Mouse (Mus musculus): ENCODE results near the gene Akap14. TPM values are rescaled to one million over a fixed set of nuclear protein-coding genes. Genes with fewer than 3 reads are reported as not detected.
A peak's percentile ranks its signal among the peaks of the same experiment; 100 is the strongest.

Gene Akap14
- total and polyA plus RNA-seq, 3 experiments = 0.17 TPM; not detected in 2

DNA sequence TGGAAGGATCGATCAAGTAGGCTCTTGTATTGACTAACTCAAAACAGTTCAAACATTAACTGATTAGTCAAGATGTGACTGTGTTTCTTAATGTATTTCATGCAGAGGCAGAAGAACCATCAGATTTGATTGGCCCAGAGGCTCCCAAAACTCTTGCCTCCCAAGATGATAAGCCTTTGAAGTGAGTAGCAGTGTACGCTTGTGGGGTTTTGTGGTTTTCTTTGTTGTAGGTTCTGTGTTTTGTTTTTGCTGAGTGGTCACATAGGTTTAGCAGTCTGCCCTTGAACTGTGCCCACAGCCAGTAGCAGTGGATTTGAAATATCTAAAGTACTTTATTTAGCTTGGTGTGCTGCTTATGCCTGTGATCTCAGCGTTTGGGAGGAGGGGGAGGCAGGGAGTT lies 26.9 kb downstream of the Akap14 start:
- Histone ChIP-seq H3K27ac (ENCODE audit: insufficient read depth, low read depth) (no peak overlapping the region), H3K36me3 (replicated peaks in 1 of 2; ENCODE audit: control insufficient read depth in 1 of 2, insufficient read depth in 1 of 2, low read length in 1 of 2) (peaks cover 37 to 53% of the 10 kb centered on the region in 2 experiments), H3K4me1 (ENCODE audit: control insufficient read depth in 1 of 2, insufficient read depth in 2 of 2) (no peaks in the 10 kb centered on the region), H3K9ac (ENCODE audit: insufficient read depth, low read depth) (no peak overlapping the region), H3K4me2 (ENCODE audit: insufficient read depth, low read depth, poor library complexity, severe bottlenecking) (no peak overlapping the region), H3K79me2 (replicated peaks; ENCODE audit: control insufficient read depth, extremely low read depth, insufficient read depth, poor library complexity, severe bottlenecking) (0 out of 2 replicates have a peak, but pooled peaks cover 2% of the 10 kb centered on the region), H3K4me3 (replicated peaks in 1 of 3; ENCODE audit: low read depth in 2 of 3, low read length in 2 of 3, poor library complexity in 1 of 3) (no peak overlapping the region), H3K9me3 (replicated peaks; ENCODE audit: low read length) (no peaks in the 10 kb centered on the region), H3K27me3 (replicated peaks) (no peaks in the 10 kb centered on the region)
- dilution Hi-C loops (cut with MboI; ENCODE audit: extremely low pct_ligation_motif_present, extremely low pct_unique_long_range_greater_than_20kb, low sequenced_read_pairs) (no loop called here), in situ Hi-C loops (cut with MboI; ENCODE audit: low pct_ligation_motif_present, low pct_unique_long_range_greater_than_20kb, low sequenced_read_pairs) (no loop called here)
- no peak for DNase-seq (ENCODE audit: extremely low read depth)
- TF ChIP-seq IRF4 (IDR thresholded peaks at IDR 0.05; ENCODE audit: low read depth, low read length) (no peak), E2F4 (IDR thresholded peaks at IDR 0.05; ENCODE audit: insufficient replicate concordance, low read depth, low read length) (no peak), MAX (IDR thresholded peaks at IDR 0.05; ENCODE audit: low read length) (no peak), RCOR1 (conservative IDR thresholded peaks at IDR 0.05; ENCODE audit: low read depth, low read length) (no peak), CHD1 (IDR thresholded peaks at IDR 0.05; ENCODE audit: low read depth, low read length) (no peak), NELFE (IDR thresholded peaks at IDR 0.05; ENCODE audit: low read depth, low read length) (no peak), MAZ (IDR thresholded peaks at IDR 0.05; ENCODE audit: low read depth, low read length) (no peak), MXI1 (IDR thresholded peaks at IDR 0.05; ENCODE audit: low read depth, low read length) (no peak), EP300 (IDR thresholded peaks at IDR 0.05; ENCODE audit: low read length) (no peak), HCFC1 (IDR thresholded peaks at IDR 0.05; ENCODE audit: low read depth, low read length) (no peak), USF2 (conservative IDR thresholded peaks at IDR 0.05; ENCODE audit: low read depth, low read length) (no peak), JUND (conservative IDR thresholded peaks at IDR 0.05; ENCODE audit: low read depth, low read length) (no peak), ZMIZ1 (IDR thresholded peaks at IDR 0.05; ENCODE audit: low read depth, low read length) (no peak), POLR2AphosphoS2 (IDR thresholded peaks at IDR 0.05; ENCODE audit: low read depth, low read length) (no peak), ZNF384 (IDR thresholded peaks at IDR 0.05; ENCODE audit: low read depth, low read length) (no peak), ETS1 (conservative IDR thresholded peaks at IDR 0.05; ENCODE audit: low read depth, low read length) (no peak), PAX5 (IDR thresholded peaks at IDR 0.05; ENCODE audit: low read length) (no peak)

- Histone ChIP-seq H3K9ac (ENCODE audit: insufficient read depth, low read depth) (peak within 1 kb of the TSS; percentile 98), H3K4me3 (replicated peaks in 1 of 3; ENCODE audit: low read depth in 2 of 3, low read length in 2 of 3, poor library complexity in 1 of 3) (peak within 1 kb of the TSS; percentile 68 to 94 (median 72)), H3K36me3 (replicated peaks in 1 of 2; ENCODE audit: control insufficient read depth in 1 of 2, insufficient read depth in 1 of 2, low read length in 1 of 2) (no peaks in the 10 kb centered on the region), H3K27ac (ENCODE audit: insufficient read depth, low read depth) (peak within 1 kb of the TSS; percentile 90), H3K4me1 (ENCODE audit: control insufficient read depth in 1 of 2, insufficient read depth in 2 of 2) (no peaks in the 10 kb centered on the region), H3K4me2 (ENCODE audit: insufficient read depth, low read depth, poor library complexity, severe bottlenecking) (peak within 1 kb of the TSS; percentile 47; the same call in 1 of the 2 replicates), H3K79me2 (replicated peaks; ENCODE audit: control insufficient read depth, extremely low read depth, insufficient read depth, poor library complexity, severe bottlenecking) (peaks cover 24% of the 10 kb centered on the region), H3K27me3 (replicated peaks) (no peaks in the 10 kb centered on the region), H3K9me3 (replicated peaks; ENCODE audit: low read length) (no peaks in the 10 kb centered on the region)
- dilution Hi-C loops (cut with MboI; ENCODE audit: extremely low pct_ligation_motif_present, extremely low pct_unique_long_range_greater_than_20kb, low sequenced_read_pairs) (no loop called here), in situ Hi-C loops (cut with MboI; ENCODE audit: low pct_ligation_motif_present, low pct_unique_long_range_greater_than_20kb, low sequenced_read_pairs) (no loop called here)
- DNase-seq (ENCODE audit: extremely low read depth) = peak; percentile 78
- TF ChIP-seq MAFK (IDR thresholded peaks at IDR 0.05; ENCODE audit: insufficient replicate concordance, low read length) = no peak
- peak; percentile 91 for TF ChIP-seq TBP (conservative IDR thresholded peaks at IDR 0.05; ENCODE audit: low read depth, low read length)
- TF ChIP-seq ZKSCAN1 (IDR thresholded peaks at IDR 0.05; ENCODE audit: borderline replicate concordance, low read depth, low read length) = no peak
- TF ChIP-seq SMC3 (IDR thresholded peaks at IDR 0.05; ENCODE audit: low read depth, low read length) = no peak
- TF ChIP-seq SIN3A (IDR thresholded peaks at IDR 0.05; ENCODE audit: low read length) = peak; percentile 91
- peak; percentile 57 for TF ChIP-seq MEF2A (IDR thresholded peaks at IDR 0.05; ENCODE audit: borderline replicate concordance, low read depth, low read length)
- TF ChIP-seq ZMIZ1 (IDR thresholded peaks at IDR 0.05; ENCODE audit: low read depth, low read length) = 0 out of 2 replicates have a peak, but pooled peaks have one; percentile 37
- peak; percentile 83 for TF ChIP-seq ELF1 (IDR thresholded peaks at IDR 0.05; ENCODE audit: low read depth, low read length)
- peak; percentile 33 for TF ChIP-seq POLR2A (IDR thresholded peaks at IDR 0.05; ENCODE audit: low read depth, low read length)
- peak; percentile 58 for TF ChIP-seq CHD2 (IDR thresholded peaks at IDR 0.05; ENCODE audit: low read length)
- no peak for TF ChIP-seq JUND (conservative IDR thresholded peaks at IDR 0.05; ENCODE audit: low read depth, low read length)
- TF ChIP-seq BHLHE40 (IDR thresholded peaks at IDR 0.05; ENCODE audit: low read depth, low read length) = no peak
- TF ChIP-seq ZC3H11A (IDR thresholded peaks at IDR 0.05; ENCODE audit: low read depth, low read length) = no peak
- peak; percentile 45; the same call in 1 of the 2 replicates for TF ChIP-seq MXI1 (IDR thresholded peaks at IDR 0.05; ENCODE audit: low read depth, low read length)
- TF ChIP-seq KAT2A (IDR thresholded peaks at IDR 0.05; ENCODE audit: insufficient replicate concordance, low read length) = peak; percentile 74; the same call in 1 of the 2 replicates
- no peak for TF ChIP-seq MAZ (IDR thresholded peaks at IDR 0.05; ENCODE audit: low read depth, low read length)
- TF ChIP-seq MAX (IDR thresholded peaks at IDR 0.05; ENCODE audit: low read length) = peak; percentile 29; the same call in 1 of the 2 replicates
- TF ChIP-seq ZNF384 (IDR thresholded peaks at IDR 0.05; ENCODE audit: low read depth, low read length) = peak; percentile 53; the same call in 1 of the 2 replicates
- 0 out of 2 replicates have a peak, but pooled peaks have one; percentile 41 for TF ChIP-seq CHD1 (IDR thresholded peaks at IDR 0.05; ENCODE audit: low read depth, low read length)
- TF ChIP-seq JUN (IDR thresholded peaks at IDR 0.05; ENCODE audit: insufficient read depth, low read depth, low read length) = no peak
- no peak for TF ChIP-seq USF2 (conservative IDR thresholded peaks at IDR 0.05; ENCODE audit: low read depth, low read length)
- TF ChIP-seq IRF4 (IDR thresholded peaks at IDR 0.05; ENCODE audit: low read depth, low read length) = peak; percentile 28; the same call in 1 of the 2 replicates
- no peak; the same call in 1 of the 2 replicates for TF ChIP-seq NELFE (IDR thresholded peaks at IDR 0.05; ENCODE audit: low read depth, low read length)
These were observed 41.8 kb downstream of the Akap14 start, which contains the start of gene Nkap for GRCm38 (mm10) chrX:37126671-37127358. Nkap (plus strand) TSS chrX:37126795.

All from CH12.LX (cell line).